14 mouse cellular contexts compared by ENCODE assay signal in the genomic region with DNA sequence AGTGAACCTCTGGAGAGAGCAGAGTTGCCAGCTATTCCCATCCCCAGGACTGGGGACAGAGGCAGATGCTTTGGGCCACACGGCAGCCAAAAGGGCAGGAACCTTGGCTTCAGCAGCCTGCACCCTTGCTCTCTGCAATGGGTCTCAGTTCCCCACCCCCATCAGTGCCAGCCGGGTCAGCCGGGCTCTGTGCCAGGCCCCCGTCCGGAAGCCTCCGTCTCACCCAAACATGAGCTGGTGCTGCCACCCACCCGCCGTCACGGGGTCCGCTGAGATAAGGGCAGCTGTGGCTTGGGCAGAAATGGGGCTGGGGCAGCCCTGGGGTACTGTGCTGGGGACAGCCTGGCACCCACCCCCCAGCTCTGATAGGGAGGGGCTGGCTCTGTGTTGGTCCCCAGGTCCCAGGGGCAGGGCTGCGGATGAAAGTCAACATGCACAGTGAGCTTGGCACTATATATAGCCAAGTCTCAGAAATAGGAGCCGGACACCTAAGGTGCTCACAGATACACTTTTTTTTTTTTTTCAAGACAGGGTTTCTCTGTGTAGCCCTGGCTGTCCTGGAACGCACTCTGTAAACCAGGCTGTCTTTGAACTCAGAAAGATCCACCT. TPM values are rescaled to one million over a fixed set of nuclear protein-coding genes. Genes with fewer than 3 reads are reported as not detected.
DNase-seq lines count a peak whose midpoint lies in the region; ATAC-seq and TF ChIP-seq lines count a peak whose summit lies in the region.
"Had no signal": no experiment of that assay in that cellular context is flagged by ENCODE, and none has a peak within 500 bp of the region (broad histone marks: within the 10 kb centered on the region; RNA-seq: fewer than 3 reads in every experiment).

No protein-coding gene starts in this region.

- no peak for DNase-seq in frontal cortex, postnatal 14 days (ENCODE audit: low spot score in 2 of 2)
- DNase-seq in left cerebral cortex, adult 11 months (ENCODE audit: low spot score) = peak; percentile 48
- no peak for DNase-seq in left cerebral cortex, postnatal 14 days (ENCODE audit: low spot score in 2 of 2)
- DNase-seq in gastrocnemius, postnatal 10 days = peak; percentile 49
- peak in 1 of 2 experiments; percentile 59 for DNase-seq in left cerebral cortex, adult 2 months (ENCODE audit: extremely low spot score in 1 of 2, low spot score in 2 of 2)
- no peak for DNase-seq in kidney, postnatal 14 days
- DNase-seq: thymus, adult 18-20 months had no signal

- H3K27ac ChIP-seq in left cerebral cortex, adult 2 months = peak overlapping the region; percentile 42; the same call in 1 of the 2 replicates
- H3K27ac ChIP-seq: embryonic facial prominence, embryonic 15.5 days; liver, embryonic 15.5 days; midbrain, embryonic 12.5 days had no signal

- intact Hi-C loops in left cerebral cortex, postnatal 14 days (cut with DNase I) = no loop called here
- intact Hi-C loops in left cerebral cortex, adult 2 months (cut with DNase I) = no loop called here

- TF ChIP-seq CTCF in left cerebral cortex, adult 2 months (IDR thresholded peaks at IDR 0.05) = no peak

- ATAC-seq in frontal cortex, adult (ENCODE audit: low TSS enrichment) = peak; percentile 14; the same call in 1 of the 2 replicates
- no peak for ATAC-seq in granulocyte monocyte progenitor cell, adult 5-6 weeks (replicated peaks; ENCODE audit: poor library complexity, severe bottlenecking)
- ATAC-seq: intestine, embryonic 16.5 days had no signal

- no peak overlapping the region for H3K4me3 ChIP-seq in left cerebral cortex, adult 2 months
- H3K4me3 ChIP-seq: embryonic facial prominence, embryonic 15.5 days; liver, embryonic 15.5 days; midbrain, embryonic 12.5 days had no signal

RNA-seq across cellular contexts. Expression of a gene that starts 13.0 kb away (rescaled TPM):
- 10 to 100 TPM; 93.4 to 99.2 TPM for total RNA-seq in left cerebral cortex, postnatal 14 days (2021)
- total RNA-seq in gastrocnemius, postnatal 10 days (2021) = under 1 TPM; 0.86 to 0.96 TPM
- 100 to 1,000 TPM; 129 to 142 TPM for total RNA-seq in left cerebral cortex, adult 2 months (2021)
- 0.28 TPM in 1 of 2 replicates, not detected in the other for total RNA-seq in granulocyte monocyte progenitor cell, adult 5-6 weeks (2014; fragmentation: Nextera tagmentation)
- 0.39 TPM in 1 of 2 replicates, not detected in the other for total RNA-seq in granulocyte monocyte progenitor cell, adult 5-6 weeks (2017)

RNA-seq across cellular contexts. Expression of a gene that starts 16.9 kb away (rescaled TPM):
- 10 to 100 TPM; 43.8 to 45.4 TPM for total RNA-seq in left cerebral cortex, postnatal 14 days (2021)
- 10 to 100 TPM; 20.8 to 24.6 TPM for total RNA-seq in gastrocnemius, postnatal 10 days (2021)
- total RNA-seq in left cerebral cortex, adult 2 months (2021) = 10 to 100 TPM; 45.1 to 51.6 TPM
- 28.6 and 56.2 TPM in 2 replicates for total RNA-seq in granulocyte monocyte progenitor cell, adult 5-6 weeks (2014; fragmentation: Nextera tagmentation)
- 12.7 and 14.0 TPM in 2 replicates for total RNA-seq in granulocyte monocyte progenitor cell, adult 5-6 weeks (2017)

RNA-seq across cellular contexts. Expression of a gene that starts 25.2 kb away (rescaled TPM):
- total RNA-seq in left cerebral cortex, postnatal 14 days (2021) = 100 to 1,000 TPM; 785 to 820 TPM
- 100 to 1,000 TPM; 420 to 439 TPM for total RNA-seq in gastrocnemius, postnatal 10 days (2021)
- total RNA-seq in left cerebral cortex, adult 2 months (2021) = 100 to 1,000 TPM; 539 to 573 TPM
- 253 and 319 TPM in 2 replicates for total RNA-seq in granulocyte monocyte progenitor cell, adult 5-6 weeks (2014; fragmentation: Nextera tagmentation)
- 278 and 345 TPM in 2 replicates for total RNA-seq in granulocyte monocyte progenitor cell, adult 5-6 weeks (2017)

RNA-seq across cellular contexts. Expression of a gene that starts 25.4 kb away (rescaled TPM):
- total RNA-seq in left cerebral cortex, postnatal 14 days (2021) = 1 to 10 TPM; 1.4 to 2.1 TPM
- total RNA-seq in gastrocnemius, postnatal 10 days (2021) = not detected
- total RNA-seq in left cerebral cortex, adult 2 months (2021) = 1 to 10 TPM; 4.5 to 4.8 TPM
- total RNA-seq in granulocyte monocyte progenitor cell, adult 5-6 weeks (2014; fragmentation: Nextera tagmentation) = not detected in 2 replicates
- total RNA-seq in granulocyte monocyte progenitor cell, adult 5-6 weeks (2017) = not detected in 2 replicates
- total RNA-seq: gastrocnemius, postnatal 4 days had no signal

RNA-seq across cellular contexts. Expression of a gene that starts 37.3 kb away (rescaled TPM):
- total RNA-seq in left cerebral cortex, postnatal 14 days (2021) = 10 to 100 TPM; 95.4 to 97.1 TPM
- total RNA-seq in gastrocnemius, postnatal 10 days (2021) = 10 to 100 TPM; 35.2 to 36.1 TPM
- total RNA-seq in left cerebral cortex, adult 2 months (2021) = 10 to 100 TPM; 93.3 to 97.5 TPM
- total RNA-seq in granulocyte monocyte progenitor cell, adult 5-6 weeks (2014; fragmentation: Nextera tagmentation) = 32.1 and 64.5 TPM in 2 replicates
- 17.3 and 28.2 TPM in 2 replicates for total RNA-seq in granulocyte monocyte progenitor cell, adult 5-6 weeks (2017)

Comparison
In these comparisons a context has a peak if more than half of its experiments do, and no peak if none do; other contexts are left out.
1. DNase-seq: peak in left cerebral cortex, adult 11 months (single experiment) and gastrocnemius, postnatal 10 days (single experiment); none in frontal cortex, postnatal 14 days (0 of 2), left cerebral cortex, postnatal 14 days (0 of 2) and kidney, postnatal 14 days (single experiment).
2. RNA of a gene that starts 13.0 kb away (total RNA-seq): 129 to 142 TPM in left cerebral cortex, adult 2 months and 93.4 to 99.2 TPM in left cerebral cortex, postnatal 14 days; 0.86 to 0.96 TPM in gastrocnemius, postnatal 10 days and 0.28 to 0.39 TPM in granulocyte monocyte progenitor cell, adult 5-6 weeks; every median in the first group is over 10 times any median in the second.